Mouse (Mus musculus) neural tube, embryonic 11.5 days (tissue): ENCODE results near the gene Naa25. TPM values are rescaled to one million over a fixed set of nuclear protein-coding genes. Genes with fewer than 3 reads are reported as not detected.
A peak's percentile ranks its signal among the peaks of the same experiment; 100 is the strongest.

Source experiments
- ATAC-seq: fragments of 200-750 bp; cut with Nextera tagmentation; 2 replicates; pipeline ENCODE4 v1.8.0; 2017; ENCODE audit warnings: moderate number of reproducible peaks, mild to moderate bottlenecking, moderate TSS enrichment, moderate library complexity; ENCODE audit not compliant: insufficient read depth, low FRiP score, low TSS enrichment
- DNase-seq: peaks from one replicate; pipeline ENCODE4 v3.0.0-alpha.2; 2015; ENCODE audit warnings: low spot score
- H3K27ac ChIP-seq: fragments of 300-500 bp; sonication (generic); 2 replicates; pipeline ENCODE4 v1.5.1; 2014; ENCODE audit warnings: low read depth, mild to moderate bottlenecking, low read length
- H3K27me3 ChIP-seq: fragments of 300-500 bp; sonication (generic); 2 replicates; pipeline ENCODE4 v1.6.1; 2014; ENCODE audit warnings: mild to moderate bottlenecking, low read length, mixed read lengths; ENCODE audit not compliant: control insufficient read depth, insufficient read depth
- H3K36me3 ChIP-seq: fragments of 300-500 bp; sonication (generic); 2 replicates; pipeline ENCODE4 v1.6.1; 2014; ENCODE audit warnings: mild to moderate bottlenecking, low read length, moderate library complexity, mixed read lengths; ENCODE audit not compliant: control insufficient read depth, insufficient read depth
- H3K4me1 ChIP-seq: fragments of 300-500 bp; sonication (generic); 2 replicates; pipeline ENCODE4 v1.6.1; 2014; ENCODE audit warnings: low read length, mixed read lengths; ENCODE audit not compliant: control insufficient read depth, insufficient read depth
- H3K4me2 ChIP-seq: fragments of 300-500 bp; sonication (generic); 2 replicates; pipeline ENCODE4 v1.6.1; 2014; ENCODE audit warnings: low read depth, mild to moderate bottlenecking, moderate library complexity
- H3K4me3 ChIP-seq: fragments of 300-500 bp; sonication (generic); 2 replicates; pipeline ENCODE4 v1.5.1; 2014; ENCODE audit warnings: low read depth, low read length
- H3K9ac ChIP-seq: fragments of 300-500 bp; sonication (generic); 2 replicates; pipeline ENCODE4 v1.6.1; 2014; ENCODE audit warnings: mild to moderate bottlenecking, low read length
- H3K9me3 ChIP-seq: fragments of 300-500 bp; sonication (generic); 2 replicates; pipeline ENCODE4 v1.6.1; 2016; ENCODE audit warnings: low read length; ENCODE audit not compliant: control insufficient read depth
- WGBS: fragments of 180-500 bp; shearing (Covaris S2); extraction: QIAGEN DNeasy Blood & Tissue Kit; methylation state at CpG from one replicate; pipeline ENCODE4 v1.1.7; 2014; 5-methylcytosine and 5-hydroxymethylcytosine counted together
- polyA plus RNA-seq: library from polyadenylated mRNA; unstranded; fragments of >200 nt; fragmentation: Nextera tagmentation; extraction: Ambion mirVana; gene quantifications from 2 replicates; pipeline ENCODE4 v1.2.1, GENCODE M21; 2014

Naa25 gene
- polyA plus RNA-seq = 48.1 and 57.0 TPM in 2 replicates

DNA sequence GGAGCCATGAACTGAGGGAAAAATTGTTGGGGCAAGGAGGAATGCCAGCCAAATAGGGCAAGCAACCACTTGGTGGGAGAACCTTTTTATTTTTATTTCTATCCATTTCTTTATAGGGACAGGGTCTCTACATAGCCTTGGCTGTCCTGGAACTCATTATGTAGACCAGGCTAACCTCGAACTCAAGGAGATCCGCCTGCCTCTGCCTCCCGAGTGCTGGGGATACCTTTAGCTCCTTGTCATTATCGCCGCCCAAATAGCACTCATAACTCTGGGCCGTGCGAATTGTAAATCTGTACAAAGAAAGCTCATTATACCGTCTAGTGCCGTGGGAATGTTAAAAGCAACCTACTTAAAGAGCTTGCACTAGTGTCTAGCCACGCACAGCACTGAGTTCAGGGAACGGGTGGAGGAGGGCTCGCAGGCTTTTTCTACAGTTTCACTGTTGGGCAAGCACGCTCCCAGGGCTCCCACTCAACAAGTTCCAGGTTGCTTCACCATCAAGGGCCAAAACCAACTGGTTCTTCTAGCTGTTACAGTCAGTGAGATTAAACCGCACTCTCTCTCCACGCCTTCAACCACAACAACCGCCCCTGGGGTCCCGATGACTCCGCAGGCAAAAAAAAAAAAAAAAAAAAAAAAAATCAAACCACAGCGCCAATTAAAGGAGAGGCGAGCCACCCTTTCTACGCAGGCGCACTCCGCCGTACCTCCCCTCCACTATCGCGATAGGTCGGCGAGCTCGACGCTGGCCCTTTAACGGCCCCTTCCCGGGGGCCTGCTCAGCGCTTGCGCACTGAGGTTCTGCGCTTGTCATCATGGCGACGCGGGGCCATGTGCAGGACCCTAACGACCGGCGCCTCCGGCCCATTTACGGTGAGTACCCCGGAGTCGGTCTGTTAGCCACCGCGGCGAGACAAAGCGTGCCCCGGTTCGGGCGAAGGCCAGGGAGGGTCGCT, at the start of gene Naa25:
Naa25 (plus strand) TSS at position 750 of the 959 bp plus-strand sequence.
- ATAC-seq (peak; percentile 95), DNase-seq (peak; percentile 98)
- 12% methylated on average over 51 of the region's 53 CpGs for WGBS
- Histone ChIP-seq H3K36me3 (no peaks in the 10 kb centered on the region; the same call in 1 of the 2 replicates), H3K4me3 (peak within 1 kb of the TSS; percentile 97), H3K9me3 (no peaks in the 10 kb centered on the region), H3K4me1 (peaks cover 6% of the 10 kb centered on the region; the same call in 1 of the 2 replicates), H3K27ac (peak within 1 kb of the TSS; percentile 49; the same call in 1 of the 2 replicates), H3K4me2 (peak within 1 kb of the TSS; percentile 86), H3K9ac (peak within 1 kb of the TSS; percentile 84), H3K27me3 (no peaks in the 10 kb centered on the region)

GRCm38 (mm10) chr5:121359229-121359628, 38.5 kb upstream of the Naa25 start:
- no peak overlapping the region for H3K9ac ChIP-seq
- WGBS = 85% methylated on average over 9 of the region's 9 CpGs
- peaks cover 35% of the 10 kb centered on the region for H3K36me3 ChIP-seq
- H3K27me3 ChIP-seq = no peaks in the 10 kb centered on the region
- no peaks in the 10 kb centered on the region for H3K4me1 ChIP-seq
- ATAC-seq (no peak), DNase-seq (no peak)
- no peak overlapping the region for H3K4me3 ChIP-seq
- no peak overlapping the region for H3K27ac ChIP-seq
- no peak overlapping the region for H3K4me2 ChIP-seq
- H3K9me3 ChIP-seq = no peaks in the 10 kb centered on the region

- Histone ChIP-seq H3K27ac (no peak overlapping the region), H3K9ac (no peak overlapping the region), H3K4me1 (no peaks in the 10 kb centered on the region), H3K9me3 (no peaks in the 10 kb centered on the region), H3K27me3 (no peaks in the 10 kb centered on the region), H3K4me2 (no peak overlapping the region), H3K4me3 (no peak overlapping the region), H3K36me3 (peaks cover 39% of the 10 kb centered on the region)
- no peak for DNase-seq
- ATAC-seq = no peak
- 90% methylated on average over 5 of the region's 5 CpGs for WGBS
These were observed 36.0 kb upstream of the Naa25 start for GRCm38 (mm10) chr5:121361696-121362095.

DNA sequence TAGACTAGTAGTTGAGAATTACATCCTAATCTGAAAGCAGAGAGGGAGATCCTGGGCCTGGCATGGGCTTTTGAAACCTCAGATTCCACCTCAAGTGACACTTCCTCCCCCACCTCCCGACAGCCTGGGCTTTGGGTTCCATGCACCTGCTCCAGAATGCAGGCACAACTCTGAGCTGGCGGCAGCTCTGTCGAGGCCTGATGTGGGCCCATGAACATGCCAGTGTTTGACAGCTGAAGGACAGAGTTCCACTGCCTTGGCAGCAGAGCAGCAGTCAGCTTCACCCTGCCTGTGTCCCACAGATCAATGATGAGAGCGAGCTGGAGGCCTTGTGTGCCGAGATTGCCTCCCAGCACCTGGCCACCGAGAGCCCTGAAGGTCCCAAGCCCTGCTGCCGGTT, 34.3 kb upstream of the Naa25 start:
- WGBS = 85% methylated on average over 7 of the region's 7 CpGs
- Histone ChIP-seq H3K4me2 (no peak overlapping the region), H3K9ac (no peak overlapping the region), H3K9me3 (no peaks in the 10 kb centered on the region), H3K4me1 (no peaks in the 10 kb centered on the region), H3K27me3 (no peaks in the 10 kb centered on the region), H3K27ac (no peak overlapping the region), H3K36me3 (peaks cover 36% of the 10 kb centered on the region), H3K4me3 (no peak overlapping the region)
- ATAC-seq (no peak), DNase-seq (no peak)

GRCm38 (mm10) chr5:121366449-121367225, 31.1 kb upstream of the Naa25 start:
- Histone ChIP-seq H3K36me3 (peaks cover 29% of the 10 kb centered on the region), H3K9ac (no peak overlapping the region), H3K4me2 (no peak overlapping the region), H3K4me3 (no peak overlapping the region), H3K9me3 (no peaks in the 10 kb centered on the region), H3K27ac (no peak overlapping the region), H3K27me3 (no peaks in the 10 kb centered on the region), H3K4me1 (no peaks in the 10 kb centered on the region)
- ATAC-seq (no peak), DNase-seq (no peak)
- WGBS = 87% methylated on average over 16 of the region's 16 CpGs

GRCm38 (mm10) chr5:121367255-121367654, 30.5 kb upstream of the Naa25 start:
- H3K27me3 ChIP-seq = no peaks in the 10 kb centered on the region
- 84% methylated on average over 4 of the region's 4 CpGs for WGBS
- no peak overlapping the region for H3K9ac ChIP-seq
- no peak overlapping the region for H3K4me2 ChIP-seq
- peaks cover 26% of the 10 kb centered on the region for H3K36me3 ChIP-seq
- DNase-seq (no peak), ATAC-seq (no peak)
- H3K9me3 ChIP-seq = no peaks in the 10 kb centered on the region
- H3K4me3 ChIP-seq = no peak overlapping the region
- H3K4me1 ChIP-seq = no peaks in the 10 kb centered on the region
- no peak overlapping the region for H3K27ac ChIP-seq

GRCm38 (mm10) chr5:121371712-121372111, 26.0 kb upstream of the Naa25 start:
- Histone ChIP-seq H3K9ac (no peak overlapping the region), H3K4me2 (no peak overlapping the region), H3K36me3 (peaks cover 18% of the 10 kb centered on the region), H3K27ac (no peak overlapping the region), H3K4me1 (no peaks in the 10 kb centered on the region), H3K27me3 (no peaks in the 10 kb centered on the region), H3K4me3 (no peak overlapping the region), H3K9me3 (no peaks in the 10 kb centered on the region)
- 92% methylated on average over 6 of the region's 6 CpGs for WGBS
- no peak for ATAC-seq
- no peak for DNase-seq

DNA sequence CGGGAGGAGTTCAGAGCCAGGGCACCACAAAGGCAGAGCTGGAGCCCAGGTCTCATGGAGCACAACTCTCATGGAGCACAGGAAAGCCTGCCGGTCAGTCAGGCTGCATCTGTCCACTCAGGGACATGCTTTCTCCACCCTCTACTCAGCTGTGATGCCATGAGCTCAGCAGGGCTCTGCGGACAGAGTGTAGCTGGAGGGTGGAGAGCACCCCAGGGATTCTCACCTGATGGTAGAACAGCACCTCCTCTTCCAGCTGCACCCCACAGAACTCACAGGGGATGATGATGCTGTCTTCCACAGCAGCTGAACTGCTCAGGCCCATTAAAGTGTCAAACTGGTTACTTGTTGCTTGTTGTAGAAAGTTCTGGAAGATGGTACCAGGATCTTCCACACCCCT, 22.9 kb upstream of the Naa25 start:
- WGBS = 82% methylated on average over 3 of the region's 3 CpGs
- Histone ChIP-seq H3K9me3 (no peaks in the 10 kb centered on the region), H3K36me3 (peaks cover 18% of the 10 kb centered on the region), H3K27ac (no peak overlapping the region), H3K4me2 (no peak overlapping the region), H3K27me3 (no peaks in the 10 kb centered on the region), H3K9ac (no peak overlapping the region), H3K4me3 (no peak overlapping the region), H3K4me1 (no peaks in the 10 kb centered on the region)
- DNase-seq = no peak
- ATAC-seq = no peak
